Mouse (Mus musculus) left cerebral cortex, postnatal 14 days (tissue): ENCODE data around the gene Gm4297. TPM values are rescaled to one million over a fixed set of nuclear protein-coding genes. Genes with fewer than 3 reads are reported as not detected.
"Not testable (repeated sequence)": the region's sequence is repeated elsewhere in the genome, so short reads cannot be mapped to it uniquely, and the experiment has no call there.

Source experiments
- DNase-seq, 2 experiments: peaks; one replicate each; pipeline ENCODE4 v3.0.0; 2021 to 2022; ENCODE audit warnings: low spot score in 2 of 2, mixed read lengths in 1 of 2
- intact Hi-C: fragments of 180-260 bp; cut with DNase I; formaldehyde crosslinking; loops from one replicate; pipeline ENCODE4 v1.15.1; 2025
- long read RNA-seq, 2 experiments: library from polyadenylated mRNA; stranded (forward); transcript quantifications; one replicate each; pipeline ENCODE4 v2.0.0; 2021
- microRNA-seq, 2 experiments: library from miRNA; unstranded; fragments of <30 nt; microRNA quantifications; one replicate each; pipeline ENCODE4 v1.2.0; 2022
- total RNA-seq, 2 experiments: library from RNA; stranded (reverse); gene quantifications; 2 replicates each; pipeline ENCODE4 v1.2.3; 2021

Gm4297 gene
- not detected for total RNA-seq
- long read RNA-seq, experiment 1 = 0 reads
- long read RNA-seq, experiment 2 = 0 reads

- intact Hi-C loops = not testable (repeated sequence)
Measured at GRCm38 (mm10) chrX:24574795-24575194, at the start of gene Gm4297. TSS of gene Gm4297 (minus strand) at chrX:24574895.

More at GRCm38 (mm10) chrX:24574795-24575194, at the start of gene Gm4297:
- not testable (repeated sequence) for DNase-seq

Small RNAs within 50 kb of the gene (microRNA-seq; reads per million reads assigned to microRNA genes)
- gene Gm27839 (0 reads per million in 2 experiments), gene Gm27910 (0 reads per million in 2 experiments)

Other genes with a start within 250 kb of the Gm4297 start
- not detected for gene Gm5934, start 74.1 kb downstream of the Gm4297 start, total RNA-seq
- not detected for gene Gm5935, start 200.3 kb upstream of the Gm4297 start, total RNA-seq